Mouse (Mus musculus) cerebellum, adult 9-10 months (tissue): ENCODE measurements around the gene Akap9.
"Not testable (repeated sequence)": the region's sequence is repeated elsewhere in the genome, so short reads cannot be mapped to it uniquely, and the experiment has no call there.

Experiments
- DNase-seq: peaks from one replicate; pipeline ENCODE4 v3.0.0; 2022

The Akap9 gene

DNA sequence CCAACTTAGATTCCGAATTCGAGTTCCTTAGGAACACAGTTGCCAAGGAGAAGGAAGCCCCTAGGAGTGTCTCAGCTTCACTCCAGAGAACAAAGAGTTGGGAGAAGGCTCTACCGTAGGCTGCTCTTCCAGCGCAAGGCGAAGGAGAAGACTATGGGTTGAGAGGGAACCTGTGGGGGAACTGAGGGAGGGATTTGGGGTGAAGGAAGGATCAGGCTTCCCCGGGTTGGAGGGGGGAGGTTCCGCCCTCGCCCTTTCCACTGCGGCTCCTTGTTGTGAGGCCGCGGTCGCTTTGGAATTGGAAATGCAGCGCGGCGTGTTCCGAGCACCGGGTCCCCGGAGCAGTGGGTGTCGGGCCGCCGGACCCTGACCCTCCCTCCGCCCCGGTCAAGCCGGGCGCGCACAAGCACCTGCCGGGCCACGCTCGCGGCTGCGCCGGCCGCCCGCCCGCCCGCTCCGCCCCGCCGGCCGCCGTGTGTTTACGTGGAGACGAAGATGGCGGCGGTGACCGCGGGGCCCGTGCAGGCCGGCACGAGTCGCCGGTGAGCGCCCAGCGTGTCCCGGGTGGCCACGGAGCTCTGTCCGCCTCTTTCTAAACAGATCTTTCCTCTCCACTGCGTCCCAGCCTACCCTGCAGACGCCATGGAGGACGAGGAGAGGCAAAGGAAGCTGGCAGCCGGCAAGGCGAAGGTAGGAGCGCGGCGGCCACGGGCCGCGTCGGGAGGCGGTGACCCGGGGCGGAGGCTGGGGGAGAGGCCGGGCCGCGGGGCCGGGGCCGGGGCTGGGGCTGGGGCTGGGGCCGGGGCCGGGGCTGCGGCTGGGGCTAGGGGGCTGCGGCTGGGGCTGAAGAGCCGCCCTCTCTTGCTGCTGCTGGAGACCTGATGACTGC, at the start of gene Akap9:
TSS of gene Akap9 (plus strand) at position 254 of the 889 bp plus-strand sequence.
- peak; percentile 73 for DNase-seq

- DNase-seq: not testable (repeated sequence)
These were observed 41.0 kb upstream of the Akap9 start for GRCm38 (mm10) chr5:3886862-3887261.

DNA sequence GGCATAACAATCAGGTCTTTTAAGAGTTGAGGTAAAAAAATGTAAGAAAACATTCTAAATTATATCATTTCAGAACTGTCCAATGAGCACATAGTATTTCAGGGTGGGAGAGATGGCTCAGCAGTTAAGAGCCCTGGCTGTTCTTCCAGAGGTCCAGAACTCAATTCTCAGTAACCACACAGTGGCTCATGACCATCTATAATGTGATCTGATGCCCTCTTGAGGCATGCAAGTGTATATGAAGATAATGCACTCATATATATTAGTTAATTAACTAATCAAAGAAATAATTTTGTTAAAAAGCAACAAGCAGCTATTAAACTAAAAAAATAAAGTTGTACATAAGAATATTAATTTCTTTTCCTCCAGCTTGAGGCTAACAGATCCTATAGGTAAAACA, 38.7 kb upstream of the Akap9 start:
- DNase-seq: no peak

- DNase-seq: peak; percentile 75
These were observed 34.2 kb upstream of the Akap9 start, which contains the start of gene Mterf1a for GRCm38 (mm10) chr5:3893459-3894293. Gene Mterf1a, minus strand, starts transcription at chr5:3893933.

DNA sequence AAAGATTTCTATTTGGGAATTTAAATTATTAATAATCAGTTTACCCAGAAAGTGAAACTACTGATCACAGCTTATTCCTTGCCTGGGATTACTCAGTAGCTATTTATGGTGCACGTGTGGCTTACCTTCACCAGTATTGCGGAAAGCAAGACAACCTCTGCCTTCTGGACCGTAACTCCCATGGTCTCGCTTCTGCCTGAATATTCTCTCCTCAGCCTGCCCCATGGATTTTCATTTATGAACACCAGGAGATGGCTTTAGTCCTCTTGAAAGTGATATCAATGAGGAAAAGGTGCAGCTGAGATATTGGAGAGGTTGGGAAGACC, 33.6 kb upstream of the Akap9 start:
- DNase-seq: not testable (repeated sequence)

DNA sequence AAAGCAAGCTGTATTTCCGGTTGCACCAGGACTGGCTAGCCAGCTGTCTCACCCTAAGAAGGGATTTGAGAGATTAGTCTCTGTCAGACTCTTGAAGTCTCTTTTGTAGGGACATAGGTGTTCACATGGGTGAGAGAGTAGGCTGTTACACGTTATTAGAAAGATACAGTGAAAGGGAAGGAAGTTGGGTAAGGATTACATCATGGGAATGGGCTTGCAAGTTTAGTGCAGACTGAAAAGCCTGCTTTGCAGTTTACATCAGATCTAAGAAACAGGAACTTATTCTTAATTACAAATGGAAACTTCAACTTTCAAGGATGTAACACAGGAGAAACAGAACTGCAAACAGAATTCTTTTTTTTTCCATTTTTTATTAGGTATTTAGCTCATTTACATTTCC, 22.4 kb upstream of the Akap9 start:
- DNase-seq: no peak

GRCm38 (mm10) chr5:3922350-3922749, 5.5 kb upstream of the Akap9 start:
- no peak for DNase-seq

- DNase-seq: no peak
These were observed 1.2 kb upstream of the Akap9 start for GRCm38 (mm10) chr5:3926666-3927065.

DNA sequence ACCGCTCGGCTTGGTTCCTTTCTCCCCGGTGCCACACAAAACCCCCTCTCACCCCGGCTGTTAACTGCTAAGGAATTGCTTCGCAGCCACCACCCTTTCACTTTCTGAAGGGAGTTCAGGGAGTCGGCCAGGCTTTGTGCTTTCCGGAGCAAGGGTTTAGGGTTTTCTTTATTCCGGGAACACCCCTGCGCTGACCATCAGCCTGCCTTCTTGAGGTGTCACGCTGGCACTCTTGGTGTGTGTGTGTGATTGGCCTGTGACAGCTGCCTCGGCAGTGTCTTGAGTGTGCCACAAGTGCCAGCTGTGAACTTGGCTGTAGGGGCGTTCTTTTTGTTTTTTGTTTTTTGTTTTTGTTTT, 814 bp downstream of the Akap9 start:
- DNase-seq: peak; percentile 37

DNA sequence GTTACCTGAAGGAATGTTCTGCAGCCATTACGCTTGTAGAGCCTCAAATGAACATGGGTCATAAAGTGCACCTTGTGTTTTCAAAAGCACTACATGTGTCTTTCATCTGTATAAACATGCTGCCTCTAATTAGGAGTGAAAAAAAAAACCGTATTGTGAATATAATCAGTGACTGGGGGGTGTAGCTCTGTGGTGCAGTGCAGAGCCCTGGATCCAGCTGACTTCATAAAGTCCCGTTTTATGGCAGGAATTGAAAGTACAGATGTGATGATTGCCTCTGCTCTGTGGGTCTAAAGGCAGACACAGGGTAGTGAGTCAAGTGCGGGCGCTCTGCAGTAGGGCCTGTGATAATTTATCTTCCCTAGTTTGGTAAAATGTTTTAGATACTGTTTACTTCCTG, 2.9 kb downstream of the Akap9 start:
- DNase-seq: no peak

DNA sequence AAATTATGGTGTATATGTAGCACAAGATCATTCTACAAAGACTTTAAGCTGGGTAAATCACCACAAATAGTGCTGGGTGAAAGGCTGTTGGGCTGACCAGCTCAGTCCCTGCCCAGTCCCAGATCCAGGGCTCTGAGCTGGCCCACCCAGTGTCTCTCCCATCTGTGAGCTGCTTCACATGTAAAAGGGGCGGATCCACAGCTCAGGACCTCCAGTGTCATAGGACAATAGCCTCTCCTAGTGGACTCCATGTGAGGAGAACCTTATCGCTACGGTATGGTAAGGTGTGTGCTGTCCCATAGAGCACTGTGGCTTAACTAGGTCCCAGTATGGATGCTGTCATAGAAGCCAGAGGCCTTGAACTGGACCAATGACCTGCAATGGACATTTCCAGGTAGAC, 3.8 kb downstream of the Akap9 start:
- DNase-seq: no peak

- DNase-seq: no peak
These were observed 5.7 kb downstream of the Akap9 start for GRCm38 (mm10) chr5:3933551-3933950.

DNA sequence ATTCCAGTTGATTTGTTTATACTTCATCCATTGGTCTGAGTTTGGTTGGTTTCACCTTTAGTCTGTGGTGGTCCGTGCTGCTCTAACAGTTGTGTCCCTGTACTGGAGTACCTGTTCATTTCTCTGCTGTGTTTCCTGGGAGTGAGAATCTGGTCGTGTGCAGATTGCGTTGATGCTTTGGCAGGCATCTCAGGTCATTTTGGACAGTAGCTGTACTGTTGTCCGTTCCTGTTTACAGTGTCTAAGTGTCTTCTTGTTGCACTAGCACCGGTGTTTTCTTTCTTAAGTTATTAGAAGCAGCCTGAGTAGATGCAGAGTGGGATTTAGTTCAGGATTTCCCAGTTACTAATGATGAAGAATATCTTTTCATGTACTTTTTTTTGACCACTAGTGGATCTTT, 7.4 kb downstream of the Akap9 start:
- DNase-seq: no peak

- no peak for DNase-seq
These were observed 8.1 kb downstream of the Akap9 start for GRCm38 (mm10) chr5:3935778-3936554.

GRCm38 (mm10) chr5:3938905-3939304, 11.1 kb downstream of the Akap9 start:
- DNase-seq: no peak

- DNase-seq: no peak
These were observed 11.5 kb downstream of the Akap9 start for GRCm38 (mm10) chr5:3939335-3939734.

DNA sequence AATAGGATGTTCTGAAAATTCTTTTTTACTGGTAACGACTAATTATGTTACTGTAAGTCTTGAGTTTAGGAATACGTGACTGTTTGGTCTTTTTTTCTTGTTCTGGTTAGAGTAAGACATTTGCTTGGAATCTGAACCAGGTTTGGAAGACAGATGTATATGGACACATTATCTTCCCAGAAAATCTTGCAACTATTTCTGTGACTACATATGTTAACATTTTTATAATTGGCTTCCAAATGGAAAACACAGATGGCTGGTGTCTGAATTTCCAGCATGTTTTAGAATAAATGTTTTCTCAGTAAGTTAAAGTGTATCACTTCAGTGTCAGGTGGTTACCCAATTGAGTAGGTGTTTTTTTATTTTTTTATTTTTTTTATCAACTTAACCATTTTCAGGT, 13.4 kb downstream of the Akap9 start:
- no peak for DNase-seq

- not testable (repeated sequence) for DNase-seq
These were observed 15.3 kb downstream of the Akap9 start for GRCm38 (mm10) chr5:3943169-3943568.

DNA sequence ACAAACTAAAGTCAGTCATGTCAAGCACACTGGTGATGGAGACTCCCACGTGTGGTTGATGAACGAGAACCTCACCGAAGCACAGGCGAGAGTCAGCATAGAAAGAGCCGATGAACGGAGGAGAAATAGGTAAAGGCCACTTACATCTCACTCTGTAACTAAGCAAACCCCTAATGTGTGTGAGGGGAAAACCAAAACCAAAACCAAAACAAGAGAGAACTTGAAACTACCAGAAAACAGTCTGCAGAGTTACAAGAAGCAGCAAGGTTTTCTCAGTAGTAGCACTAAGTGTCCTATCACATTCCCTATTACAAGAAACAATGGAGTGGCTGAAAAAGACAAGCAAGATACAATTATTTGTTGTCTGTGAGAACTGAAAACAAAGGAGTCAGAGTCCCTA, 24.6 kb downstream of the Akap9 start:
- no peak for DNase-seq

DNA sequence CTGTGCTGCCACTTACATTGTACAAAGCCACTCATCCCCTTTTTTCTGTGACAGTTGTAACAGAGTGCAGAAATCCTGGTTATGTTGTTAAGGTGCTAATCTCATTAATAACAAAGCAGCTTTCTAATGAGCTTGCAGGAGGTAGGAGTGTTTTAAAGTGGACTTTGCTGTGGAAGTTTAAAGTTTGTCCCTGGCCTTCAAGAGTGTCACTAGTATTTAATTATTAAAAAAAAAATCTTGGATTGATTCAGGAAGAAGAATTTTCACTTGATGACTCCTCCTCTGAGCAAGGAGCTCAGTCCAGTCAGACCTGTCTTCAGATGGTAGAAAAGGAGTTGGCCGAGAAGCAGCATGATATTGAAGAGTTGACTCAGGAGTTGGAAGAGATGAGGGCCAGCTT, 26.7 kb downstream of the Akap9 start:
- DNase-seq: no peak

DNA sequence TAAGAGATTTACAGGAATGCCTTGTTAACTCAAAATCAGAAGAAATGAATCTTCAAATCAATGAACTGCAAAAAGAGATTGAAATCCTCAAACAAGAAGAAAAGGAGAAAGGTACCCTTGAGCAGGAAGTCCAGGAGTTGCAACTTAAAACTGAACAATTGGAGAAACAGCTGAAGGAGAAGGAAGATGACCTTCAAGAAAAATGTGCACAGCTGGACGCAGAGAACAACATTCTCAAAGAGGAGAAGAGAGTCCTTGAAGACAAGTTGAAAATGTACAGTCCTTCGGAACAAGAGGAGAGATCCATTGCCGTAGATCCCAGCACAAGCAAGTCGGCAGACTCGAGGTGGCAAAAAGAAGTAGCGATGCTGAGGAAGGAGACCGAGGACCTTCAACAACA, 33.4 kb downstream of the Akap9 start:
- no peak for DNase-seq

- DNase-seq: no peak
These were observed 40.6 kb downstream of the Akap9 start for GRCm38 (mm10) chr5:3968415-3968814.

DNA sequence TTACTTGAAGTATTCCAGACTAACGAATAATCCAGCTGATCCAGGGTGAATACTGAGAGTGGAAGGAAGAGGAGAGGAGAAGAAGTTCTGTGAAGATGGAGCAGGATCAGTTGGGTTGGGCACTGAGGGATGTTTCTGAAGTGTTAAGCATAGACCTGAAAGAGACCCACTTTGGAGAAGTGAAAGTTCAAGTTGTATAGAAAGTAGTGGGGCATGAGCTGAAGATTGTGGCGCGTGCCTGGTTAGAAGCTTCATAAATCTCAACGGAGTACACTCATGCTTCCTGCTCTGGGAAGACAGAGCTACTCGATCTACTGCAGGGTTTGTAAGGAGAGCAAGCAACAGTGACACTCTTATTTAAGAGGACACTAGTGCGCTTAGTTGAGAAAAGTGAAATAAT, 41.3 kb downstream of the Akap9 start:
- no peak for DNase-seq
